Mouse (Mus musculus) bone marrow macrophage, adult 2 months (primary cell): ENCODE results near the gene Strn4.

Experiments
- CTCF ChIP-seq: IDR thresholded peaks from 2 replicates; pipeline ENCODE4 v1.5.1; 2012; ENCODE audit warnings: low read depth, mild to moderate bottlenecking, low read length, moderate library complexity
- POLR2A ChIP-seq: IDR thresholded peaks from 2 replicates; pipeline ENCODE4 v1.6.1; 2012; ENCODE audit warnings: mild to moderate bottlenecking, low read depth, low read length, borderline replicate concordance

DNA sequence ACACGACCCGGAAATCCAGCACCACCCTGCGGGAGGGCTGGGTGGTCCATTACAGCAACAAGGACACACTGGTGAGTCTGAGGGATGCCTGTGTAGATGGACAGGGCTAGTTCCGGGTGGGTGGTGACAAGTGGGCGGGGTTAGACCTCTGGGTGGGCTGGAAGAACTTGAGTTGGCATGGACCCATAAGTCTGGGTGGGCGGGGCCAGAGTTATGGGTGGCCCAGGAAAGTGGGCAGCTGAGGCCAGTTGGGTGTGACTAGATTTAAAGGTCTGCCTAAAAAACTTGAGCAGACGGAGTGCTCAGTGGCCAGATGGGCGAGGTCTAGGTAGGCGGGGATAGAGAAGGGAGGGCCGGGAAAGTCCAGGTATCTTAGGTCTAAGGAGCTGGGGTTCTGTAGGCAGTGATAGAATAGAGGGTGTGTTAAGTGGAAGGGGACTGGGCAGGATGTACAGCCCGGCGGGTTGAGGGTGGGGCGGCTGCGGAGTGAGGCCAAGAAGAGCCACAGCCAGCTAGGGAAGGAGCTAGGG lies 37.7 kb downstream of the Strn4 start:
- TF ChIP-seq POLR2A = no peak
- TF ChIP-seq CTCF = no peak
